Mouse (Mus musculus) hindbrain, embryonic 16.5 days (tissue): ENCODE results near the gene Ccnb1. TPM values are rescaled to one million over a fixed set of nuclear protein-coding genes. Genes with fewer than 3 reads are reported as not detected.

Experiments
- ATAC-seq: fragments of 200-750 bp; cut with Nextera tagmentation; 2 replicates; pipeline ENCODE4 v1.8.0; 2017; ENCODE audit warnings: moderate TSS enrichment, moderate library complexity
- H3K27ac ChIP-seq: fragments of 300-500 bp; sonication (generic); 2 replicates; pipeline ENCODE4 v1.5.1; 2014; ENCODE audit warnings: low read depth, mild to moderate bottlenecking, control low read depth, low read length, moderate library complexity
- H3K27me3 ChIP-seq: fragments of 300-500 bp; sonication (generic); replicated peaks from 2 replicates; pipeline ENCODE4 v1.6.1; 2014; ENCODE audit warnings: low read length; ENCODE audit not compliant: control insufficient read depth, insufficient read depth
- H3K36me3 ChIP-seq: fragments of 300-500 bp; sonication (generic); 2 replicates; pipeline ENCODE4 v1.6.1; 2014; ENCODE audit warnings: mild to moderate bottlenecking, low read length, moderate library complexity, mixed read lengths; ENCODE audit not compliant: control insufficient read depth, insufficient read depth
- H3K4me1 ChIP-seq: fragments of 300-500 bp; sonication (generic); 2 replicates; pipeline ENCODE4 v1.6.1; 2014; ENCODE audit warnings: low read depth, low read length; ENCODE audit not compliant: control insufficient read depth, insufficient read depth
- H3K4me2 ChIP-seq: fragments of 300-500 bp; sonication (generic); 2 replicates; pipeline ENCODE4 v1.6.1; 2014; ENCODE audit warnings: mild to moderate bottlenecking, low read length, control low read depth, moderate library complexity
- H3K4me3 ChIP-seq: fragments of 300-500 bp; sonication (generic); 2 replicates; pipeline ENCODE4 v1.5.1; 2014; ENCODE audit warnings: mild to moderate bottlenecking, low read length, control low read depth, moderate library complexity
- H3K9ac ChIP-seq: fragments of 300-500 bp; sonication (generic); 2 replicates; pipeline ENCODE4 v1.6.1; 2014; ENCODE audit warnings: low read depth, mild to moderate bottlenecking, control low read depth, low read length, moderate library complexity
- H3K9me3 ChIP-seq: fragments of 300-500 bp; sonication (generic); 2 replicates; pipeline ENCODE4 v1.6.1; 2014; ENCODE audit warnings: mild to moderate bottlenecking, low read length, moderate library complexity; ENCODE audit not compliant: control insufficient read depth
- WGBS: fragments of 180-500 bp; shearing (Covaris S2); extraction: QIAGEN DNeasy Blood & Tissue Kit; methylation state at CpG from one replicate; pipeline ENCODE4 v1.1.7; 2014; 5-methylcytosine and 5-hydroxymethylcytosine counted together
- polyA plus RNA-seq: library from polyadenylated mRNA; unstranded; fragments of >200 nt; fragmentation: Nextera tagmentation; extraction: Ambion mirVana; gene quantifications from 2 replicates; pipeline ENCODE4 v1.2.1, GENCODE M21; 2015

The Ccnb1 gene
- polyA plus RNA-seq, 1 experiment from 2014 or later: 42.4 TPM

- Histone ChIP-seq H3K9me3 (no peaks in the 10 kb centered on the region), H3K27ac (peak overlapping the region; percentile 85), H3K4me1 (peaks cover 11% of the 10 kb centered on the region), H3K36me3 (0 out of 2 replicates have a peak, but pooled peaks cover 2% of the 10 kb centered on the region), H3K4me3 (peak overlapping the region; percentile 61), H3K9ac (peak overlapping the region; percentile 81), H3K4me2 (peak overlapping the region; percentile 66), H3K27me3 (no peaks in the 10 kb centered on the region)
- 1% methylated on average over 30 of the region's 30 CpGs for WGBS
- ATAC-seq: peak; percentile 90
These were observed 56.1 kb downstream of the Ccnb1 start for GRCm38 (mm10) chr13:100730153-100730860.

Other genes with a start within 250 kb of the Ccnb1 start
- gene Ocln, start 233.9 kb downstream of the Ccnb1 start, polyA plus RNA-seq: 13.8 and 15.1 TPM in 2 replicates
- gene Marveld2, start 169.6 kb downstream of the Ccnb1 start, polyA plus RNA-seq: 3.2 TPM in 2 replicates
- gene Ak6, start 135.6 kb downstream of the Ccnb1 start, polyA plus RNA-seq: 292 and 316 TPM in 2 replicates
- gene Rad17, start 135.5 kb downstream of the Ccnb1 start, polyA plus RNA-seq: 15.3 and 16.6 TPM in 2 replicates
- 24.9 and 27.8 TPM in 2 replicates for gene Taf9, start 135.0 kb downstream of the Ccnb1 start, polyA plus RNA-seq
- gene Ccdc125, start 116.9 kb downstream of the Ccnb1 start, polyA plus RNA-seq: 1.2 and 1.4 TPM in 2 replicates
- gene Cdk7, start 55.6 kb downstream of the Ccnb1 start, polyA plus RNA-seq: 35.8 and 40.0 TPM in 2 replicates
- 143 and 161 TPM in 2 replicates for gene Mrps36, start 41.9 kb downstream of the Ccnb1 start, polyA plus RNA-seq
- gene Cenph, start 10.7 kb downstream of the Ccnb1 start, polyA plus RNA-seq: 6.5 and 7.6 TPM in 2 replicates
- gene Slc30a5, start 46.9 kb upstream of the Ccnb1 start, polyA plus RNA-seq: 30.8 and 31.4 TPM in 2 replicates